Comparison of ENCODE assay signal across 33 mouse cellular contexts in genomic region chr9:8078882-8079281, GRCm38 (mm10). TPM values are rescaled to one million over a fixed set of nuclear protein-coding genes. Genes with fewer than 3 reads are reported as not detected.
"Had no signal": no experiment of that assay in that cellular context is flagged by ENCODE, and none has a peak within 500 bp of the region (broad histone marks: within the 10 kb centered on the region; RNA-seq: fewer than 3 reads in every experiment).

No protein-coding gene starts in this region.

- H3K4me1 ChIP-seq: limb, embryonic 10.5 days; limb, embryonic 12.5 days; limb, embryonic 13.5 days; limb, embryonic 15.5 days; liver, embryonic 12.5 days; liver, embryonic 13.5 days; liver, embryonic 15.5 days; lung, embryonic 15.5 days; megakaryocyte, embryonic 14.5 days; midbrain, embryonic 10.5 days; midbrain, embryonic 12.5 days; midbrain, embryonic 13.5 days; midbrain, embryonic 15.5 days; neural tube, embryonic 12.5 days had no signal

- H3K27ac ChIP-seq: left cerebral cortex, adult 2 months; limb, embryonic 10.5 days; limb, embryonic 12.5 days; limb, embryonic 13.5 days; limb, embryonic 15.5 days; liver, embryonic 12.5 days; liver, embryonic 13.5 days; liver, embryonic 14.5 days; liver, embryonic 15.5 days; lung, embryonic 15.5 days; macrophage; midbrain, embryonic 10.5 days; midbrain, embryonic 12.5 days; midbrain, embryonic 13.5 days; midbrain, embryonic 15.5 days; neural tube, embryonic 12.5 days had no signal

- ATAC-seq: liver, embryonic 12.5 days; lung, postnatal 0 days; midbrain, embryonic 13.5 days; midbrain, embryonic 15.5 days; midbrain, embryonic 16.5 days had no signal

- H3K4me2 ChIP-seq: limb, embryonic 12.5 days; limb, embryonic 13.5 days; limb, embryonic 15.5 days; liver, embryonic 11.5 days; liver, embryonic 12.5 days; liver, embryonic 13.5 days; liver, embryonic 15.5 days; lung, embryonic 14.5 days; lung, embryonic 15.5 days; midbrain, embryonic 11.5 days; midbrain, embryonic 12.5 days; midbrain, embryonic 13.5 days; midbrain, embryonic 15.5 days; neural tube, embryonic 12.5 days had no signal

- H3K27me3 ChIP-seq: limb, embryonic 12.5 days; limb, embryonic 13.5 days; limb, embryonic 15.5 days; liver, embryonic 12.5 days; liver, embryonic 13.5 days; liver, embryonic 15.5 days; lung, embryonic 15.5 days; megakaryocyte, embryonic 14.5 days; midbrain, embryonic 12.5 days; midbrain, embryonic 13.5 days; midbrain, embryonic 15.5 days; neural tube, embryonic 12.5 days had no signal

- H3K9me3 ChIP-seq: limb, embryonic 10.5 days; limb, embryonic 12.5 days; limb, embryonic 13.5 days; limb, embryonic 15.5 days; liver, embryonic 12.5 days; liver, embryonic 13.5 days; liver, embryonic 15.5 days; lung, embryonic 15.5 days; megakaryocyte, embryonic 14.5 days; midbrain, embryonic 10.5 days; midbrain, embryonic 12.5 days; midbrain, embryonic 13.5 days; midbrain, embryonic 15.5 days; neural tube, embryonic 12.5 days had no signal

- DNase-seq: liver; liver, embryonic 13.5 days; lung, adult 18-20 months; lung, adult 2 months; lung, embryonic 14.5 days; lung, postnatal 10 days; lung, postnatal 14 days; lung, postnatal 36 days; lung, postnatal 4 days; midbrain, embryonic 14.5 days had no signal

- H3K4me3 ChIP-seq: left cerebral cortex, adult 2 months; limb, embryonic 10.5 days; limb, embryonic 12.5 days; limb, embryonic 13.5 days; limb, embryonic 15.5 days; liver, embryonic 12.5 days; liver, embryonic 13.5 days; liver, embryonic 15.5 days; lung, embryonic 15.5 days; megakaryocyte, embryonic 14.5 days; midbrain, embryonic 10.5 days; midbrain, embryonic 12.5 days; midbrain, embryonic 13.5 days; midbrain, embryonic 15.5 days; myocyte; neural tube, embryonic 12.5 days had no signal

- H3K36me3 ChIP-seq: limb, embryonic 12.5 days; limb, embryonic 13.5 days; limb, embryonic 15.5 days; liver, embryonic 12.5 days; liver, embryonic 13.5 days; liver, embryonic 15.5 days; lung, embryonic 15.5 days; midbrain, embryonic 15.5 days had no signal

- H3K9ac ChIP-seq: limb, embryonic 12.5 days; limb, embryonic 13.5 days; limb, embryonic 15.5 days; liver, embryonic 12.5 days; liver, embryonic 13.5 days; liver, embryonic 14.5 days; liver, embryonic 15.5 days; lung, embryonic 14.5 days; lung, embryonic 15.5 days; midbrain, embryonic 12.5 days; midbrain, embryonic 13.5 days; midbrain, embryonic 15.5 days; neural tube, embryonic 12.5 days had no signal

RNA-seq across cellular contexts. Expression of gene Cfap300, which starts 36.3 kb away (rescaled TPM):
- total RNA-seq: megakaryocyte, adult 5-6 weeks; monocyte, adult 5-6 weeks had no signal
- polyA plus RNA-seq: macrophage had no signal

RNA-seq across cellular contexts. Expression of gene Cep126, which starts 55.2 kb away (rescaled TPM):
- total RNA-seq: megakaryocyte, adult 5-6 weeks; monocyte, adult 5-6 weeks had no signal
